Mouse (Mus musculus) cerebellum, adult 18-20 months (tissue): ENCODE data around the gene St3gal5.
"Not testable (repeated sequence)": the region's sequence is repeated elsewhere in the genome, so short reads cannot be mapped to it uniquely, and the experiment has no call there.

Source experiments
- DNase-seq, 2 experiments: peaks; one replicate each; pipeline ENCODE4 v3.0.0; 2021

The St3gal5 gene

DNA sequence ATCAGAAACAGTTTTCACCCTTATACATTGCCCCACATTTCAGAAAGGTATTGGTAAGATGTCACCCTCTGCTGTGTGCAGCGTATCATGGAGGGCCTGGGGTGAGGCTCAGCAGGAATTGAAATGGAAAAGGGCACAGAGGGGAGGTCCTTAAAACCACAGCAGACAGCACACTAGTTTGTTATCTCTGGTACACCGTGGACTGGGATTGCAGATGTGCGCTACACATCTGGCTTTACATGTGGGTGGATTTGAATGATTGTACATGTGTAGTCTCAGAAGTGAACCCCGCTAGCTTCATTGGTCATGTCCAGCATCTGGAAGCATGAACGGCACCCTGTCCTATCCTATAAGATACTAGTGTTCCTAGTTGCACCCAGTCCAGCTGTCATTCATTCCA is 38.6 kb downstream of the St3gal5 start:
- no peak for DNase-seq

DNA sequence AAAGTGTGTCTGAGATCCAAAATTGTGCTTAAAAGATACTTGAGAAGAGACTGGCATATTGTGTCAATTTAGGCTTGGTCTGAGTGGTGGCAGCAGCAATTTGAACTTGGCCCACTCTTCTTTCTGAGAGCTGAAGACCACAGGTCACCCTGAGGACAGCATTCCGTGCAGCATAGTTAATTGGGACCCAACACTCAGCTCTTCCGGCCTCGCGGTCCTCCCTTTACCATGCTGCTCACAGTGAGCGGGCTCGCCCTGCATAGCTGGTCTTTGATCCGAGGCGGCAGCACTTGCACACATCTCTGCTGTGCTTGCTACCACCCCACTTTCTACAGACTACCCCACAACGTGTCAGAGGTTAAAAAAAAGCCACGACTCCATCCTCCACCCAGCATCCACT is 39.2 kb downstream of the St3gal5 start:
- no peak for DNase-seq

DNA sequence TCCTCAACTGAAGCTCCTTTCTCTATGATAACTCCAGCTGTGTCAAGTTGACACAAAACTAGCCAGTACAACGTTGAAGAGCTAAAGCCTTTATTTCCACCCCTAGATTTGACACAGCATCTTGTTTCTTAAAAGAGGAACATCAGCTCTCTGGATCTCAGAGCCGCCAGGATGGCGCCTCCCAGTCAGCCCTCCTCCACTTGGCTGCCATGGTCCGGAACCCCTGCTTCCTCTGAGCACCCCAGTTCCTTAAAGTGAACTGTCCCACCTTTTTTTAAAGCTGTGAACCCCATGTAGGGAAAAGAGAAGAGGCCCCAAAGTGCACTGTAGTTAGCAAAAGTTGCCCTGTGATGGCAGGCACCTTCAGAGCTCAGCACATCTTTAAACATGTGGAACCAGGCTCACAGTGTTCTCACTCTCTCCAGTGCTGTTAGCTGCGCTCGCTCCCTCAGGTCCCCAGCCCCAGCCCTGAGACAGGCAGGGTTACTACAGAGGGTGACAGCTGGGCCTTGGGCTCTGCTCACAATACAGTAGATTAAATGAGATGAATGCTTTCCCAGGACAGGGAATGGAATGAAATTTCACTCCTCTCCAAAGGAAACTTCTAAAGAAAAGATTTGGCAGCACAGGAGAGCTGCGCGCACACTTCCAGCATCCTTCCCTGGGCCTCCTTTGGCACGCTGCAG is 42.3 kb downstream of the St3gal5 start:
- no peak for DNase-seq

DNA sequence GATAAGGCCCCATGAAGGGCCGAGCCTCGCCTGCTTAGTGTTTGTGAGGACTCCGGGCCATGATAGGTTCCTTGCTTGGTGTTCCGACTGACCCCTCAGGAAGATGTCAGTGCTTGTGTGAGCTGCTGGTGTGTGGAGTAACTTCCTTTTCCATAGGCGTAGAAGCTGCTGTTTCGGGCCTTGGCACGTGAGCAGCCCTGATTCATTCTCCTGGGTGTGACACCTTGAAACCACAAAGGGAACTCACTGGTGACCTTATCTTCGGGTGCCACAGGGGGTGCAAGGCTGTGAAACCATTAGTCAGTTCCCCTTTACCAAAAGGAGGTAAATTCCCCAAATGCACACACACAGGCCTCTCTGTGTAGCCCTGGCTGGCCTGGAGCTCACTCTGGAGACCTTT is 43.0 kb downstream of the St3gal5 start:
- no peak for DNase-seq

DNA sequence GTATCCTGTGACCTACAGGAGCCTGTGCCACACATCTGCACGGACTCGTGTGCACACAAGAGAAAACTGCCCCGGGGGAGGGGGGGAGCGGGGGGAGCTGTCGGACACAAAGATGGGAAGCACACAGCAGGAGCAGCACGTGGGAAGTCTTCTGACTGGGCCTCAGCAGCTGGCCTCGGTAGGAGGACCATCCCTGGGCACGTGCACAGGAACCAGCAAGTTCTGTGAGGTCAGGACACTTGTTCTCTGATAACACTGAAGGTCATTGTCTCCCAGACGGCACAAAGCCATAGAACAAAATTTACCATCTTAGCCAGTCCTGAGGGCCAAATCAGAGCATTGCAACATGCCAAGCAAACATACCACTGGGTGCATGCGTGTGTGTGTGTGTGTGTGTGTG is 43.8 kb downstream of the St3gal5 start:
- DNase-seq, result no peak

DNA sequence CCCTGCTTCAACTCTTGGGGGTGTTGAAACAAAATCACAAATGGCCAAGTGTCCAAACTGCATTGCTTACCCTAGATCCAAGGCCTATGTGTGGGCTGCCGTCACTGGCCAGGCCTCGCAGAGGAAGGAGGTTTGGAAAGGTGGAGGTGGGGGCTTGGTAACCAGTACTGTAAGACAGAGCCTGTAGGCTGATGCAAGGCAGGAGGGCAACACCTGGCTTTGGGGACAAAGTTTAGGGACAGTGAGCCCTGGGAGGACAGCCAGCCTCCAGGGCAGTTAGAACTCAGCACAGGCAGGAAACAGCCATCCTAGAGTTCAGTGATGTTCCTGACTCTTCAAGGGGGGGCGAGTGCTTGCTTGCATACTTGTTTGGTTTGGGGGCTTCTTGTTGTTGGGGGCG is 45.2 kb downstream of the St3gal5 start:
- DNase-seq, result no peak

DNA sequence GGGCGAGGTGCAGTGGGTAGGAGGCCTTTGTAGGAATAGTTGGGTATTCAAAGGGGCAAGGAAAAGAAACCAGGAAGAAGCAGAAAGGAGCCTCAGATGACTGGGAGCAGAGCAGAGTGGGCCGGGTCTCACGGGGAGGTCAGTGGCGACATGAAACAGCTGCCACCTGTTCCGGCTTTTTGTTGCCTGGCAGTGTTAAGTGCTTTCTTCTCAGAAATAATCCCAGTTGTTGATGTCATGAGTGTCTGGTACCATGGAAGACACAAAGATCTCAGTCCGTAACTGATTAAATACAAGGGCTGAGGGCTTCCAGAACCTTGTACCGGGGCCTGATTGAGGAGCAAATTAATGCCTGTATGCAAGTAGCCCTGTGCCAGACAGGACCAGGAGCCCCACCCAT is 47.0 kb downstream of the St3gal5 start:
- no peak for DNase-seq

DNA sequence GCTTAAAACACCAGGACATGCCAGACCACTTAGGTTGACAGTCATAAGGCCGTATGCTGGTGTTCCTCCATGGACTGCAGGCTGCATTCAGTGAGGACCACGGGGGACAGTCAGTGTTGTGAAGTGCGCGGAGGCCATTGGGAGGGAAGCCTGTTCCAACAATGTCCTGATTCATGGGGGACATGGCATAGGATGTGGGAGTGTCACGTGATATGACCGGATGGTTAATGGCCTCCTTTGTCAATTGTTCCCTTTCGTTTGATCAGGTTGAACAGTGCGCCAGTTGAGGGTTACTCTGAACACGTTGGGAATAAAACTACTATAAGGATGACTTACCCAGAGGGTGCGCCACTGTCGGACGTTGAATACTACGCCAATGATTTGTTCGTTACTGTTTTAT is 49.4 kb downstream of the St3gal5 start:
- no peak for DNase-seq

DNA sequence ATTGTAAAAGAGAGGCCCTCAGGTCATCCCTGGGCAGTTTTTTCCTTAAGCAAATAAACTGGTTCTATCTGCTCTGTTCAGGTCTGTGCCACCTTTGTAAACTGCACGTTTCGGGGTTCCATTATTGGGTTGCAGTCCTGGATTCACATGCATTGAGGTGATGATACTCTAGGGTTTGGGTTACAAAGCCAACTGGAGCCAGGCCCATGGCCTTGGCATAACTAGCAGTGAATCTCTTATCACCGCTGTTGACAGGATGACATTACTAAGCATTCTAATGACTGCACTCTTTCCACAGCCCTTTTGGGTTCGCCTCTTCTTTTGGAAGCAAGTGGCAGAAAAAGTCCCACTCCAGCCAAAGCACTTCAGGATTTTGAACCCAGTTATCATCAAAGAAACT is 51.3 kb downstream of the St3gal5 start:
- DNase-seq, result no peak

DNA sequence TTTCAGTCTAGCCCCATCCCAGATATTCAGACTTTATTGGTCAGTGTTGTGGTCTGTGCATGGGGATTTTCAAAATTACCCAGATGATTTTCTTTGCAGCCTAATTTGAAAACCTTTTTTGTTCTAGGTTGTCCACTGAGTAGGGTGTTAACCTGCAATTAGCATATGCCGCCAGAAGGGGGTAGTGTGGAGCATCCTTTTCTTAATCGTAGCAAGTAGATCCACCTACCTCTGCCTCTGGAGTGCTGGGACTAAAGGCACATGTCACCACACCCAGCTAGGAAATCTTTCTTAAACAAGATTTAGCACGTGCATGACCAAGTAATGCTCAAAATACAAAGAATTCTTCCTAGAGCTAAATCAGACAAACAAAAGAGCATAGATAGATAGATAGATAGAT is 52.4 kb downstream of the St3gal5 start:
- DNase-seq, result no peak

DNA sequence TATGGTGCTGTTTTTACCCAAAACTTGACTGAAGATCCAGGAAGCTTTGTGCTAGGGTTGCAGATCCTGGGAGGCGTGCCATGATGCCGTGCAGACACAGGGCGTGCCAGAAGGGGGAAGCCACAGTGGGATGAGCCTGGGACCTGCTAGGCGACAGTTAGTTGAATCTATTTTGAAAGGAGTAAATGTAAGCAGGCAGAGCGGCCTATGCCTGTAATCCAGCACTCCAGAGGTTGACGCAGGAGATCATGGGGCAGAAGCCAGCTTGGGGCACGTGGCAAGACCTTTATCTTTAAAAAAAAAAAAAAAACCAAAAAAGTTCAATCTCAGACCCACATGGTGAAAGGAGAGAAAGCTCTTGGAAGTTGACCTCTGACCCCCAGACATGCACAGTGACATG is 55.3 kb downstream of the St3gal5 start:
- no peak for DNase-seq

DNA sequence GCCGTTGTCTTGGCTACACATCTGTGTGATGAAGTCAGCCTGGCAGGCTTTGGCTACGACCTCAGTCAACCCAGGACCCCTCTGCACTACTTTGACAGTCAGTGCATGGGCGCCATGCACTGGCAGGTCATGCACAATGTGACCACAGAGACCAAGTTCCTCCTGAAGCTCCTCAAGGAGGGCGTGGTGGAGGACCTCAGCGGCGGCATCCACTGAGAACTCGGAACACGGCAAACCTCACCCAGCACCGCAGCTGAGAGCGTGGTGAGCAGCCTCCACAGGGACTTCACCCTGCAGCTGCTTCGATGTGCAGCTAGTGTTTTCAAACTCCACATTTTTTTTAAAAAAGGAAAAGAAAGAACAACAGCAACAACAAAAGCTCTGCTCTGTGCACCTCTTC is 56.1 kb downstream of the St3gal5 start:
- no peak for DNase-seq

DNA sequence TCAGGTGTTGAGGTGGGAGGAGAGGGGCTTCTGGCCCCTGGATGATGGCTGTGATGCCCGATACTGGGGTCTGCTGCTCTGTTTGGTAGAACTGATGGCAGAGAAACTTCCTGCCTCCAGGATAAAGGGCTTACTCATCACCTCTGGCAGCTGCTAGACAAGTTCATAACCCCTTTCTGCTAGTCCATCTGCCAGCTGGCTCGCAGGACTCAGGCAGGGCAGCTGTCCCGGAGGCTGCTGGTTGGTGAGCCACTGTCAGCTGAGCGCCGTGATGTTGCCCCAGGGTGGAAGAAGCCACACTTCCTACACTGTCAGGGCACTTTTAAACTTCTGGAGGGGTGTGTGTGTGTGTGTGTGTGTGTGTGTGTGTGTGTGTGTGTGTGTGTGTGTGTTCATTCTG is 56.6 kb downstream of the St3gal5 start:
- DNase-seq, result not testable (repeated sequence)

DNA sequence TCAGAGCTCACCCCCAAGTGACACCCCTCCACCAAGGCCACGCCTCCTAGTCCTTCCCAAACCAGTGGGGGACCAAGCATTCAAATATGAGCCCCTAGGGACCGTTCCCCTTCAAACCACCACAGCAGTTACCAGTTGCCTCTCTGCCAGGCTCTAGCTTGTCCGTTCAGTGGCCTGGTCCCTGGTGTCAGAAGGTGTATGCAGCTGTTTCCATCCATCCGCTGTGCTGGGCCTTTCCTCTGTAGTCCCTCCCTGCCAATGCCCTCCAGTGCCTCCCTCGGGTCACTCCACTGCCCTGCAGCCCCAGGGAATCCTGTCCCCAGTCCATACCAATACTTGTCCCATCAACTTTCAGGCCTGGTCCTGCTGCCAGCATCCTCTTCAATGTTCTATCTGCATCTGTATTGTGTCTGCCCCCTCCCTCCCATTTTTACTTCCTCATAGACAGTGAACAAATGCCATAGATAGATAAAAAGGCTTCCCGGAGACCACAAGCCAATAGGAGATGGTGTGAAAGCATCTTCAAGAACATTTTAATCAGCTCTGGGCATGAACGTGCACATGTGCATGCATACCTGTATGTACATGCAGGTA is 57.6 kb downstream of the St3gal5 start:
- DNase-seq, result no peak

DNA sequence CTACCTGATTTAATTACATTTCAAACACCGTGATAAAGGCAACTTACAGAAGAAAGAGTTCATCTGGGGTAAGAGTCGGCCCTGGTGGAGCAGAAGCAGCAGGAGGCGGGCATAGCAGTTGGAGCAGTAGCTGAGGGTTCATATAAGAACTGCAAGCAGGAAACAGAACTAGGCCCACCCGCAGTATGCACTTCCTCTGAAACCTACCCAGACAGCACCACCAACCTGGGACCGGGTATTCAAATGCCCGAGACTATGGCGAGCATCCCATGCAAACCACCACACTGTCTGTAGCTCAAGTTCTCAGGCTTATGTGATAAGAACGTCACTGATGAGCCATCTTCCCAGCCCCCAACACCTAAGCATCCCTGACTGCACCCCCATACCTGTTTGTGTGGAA is 58.3 kb downstream of the St3gal5 start:
- DNase-seq, result no peak

DNA sequence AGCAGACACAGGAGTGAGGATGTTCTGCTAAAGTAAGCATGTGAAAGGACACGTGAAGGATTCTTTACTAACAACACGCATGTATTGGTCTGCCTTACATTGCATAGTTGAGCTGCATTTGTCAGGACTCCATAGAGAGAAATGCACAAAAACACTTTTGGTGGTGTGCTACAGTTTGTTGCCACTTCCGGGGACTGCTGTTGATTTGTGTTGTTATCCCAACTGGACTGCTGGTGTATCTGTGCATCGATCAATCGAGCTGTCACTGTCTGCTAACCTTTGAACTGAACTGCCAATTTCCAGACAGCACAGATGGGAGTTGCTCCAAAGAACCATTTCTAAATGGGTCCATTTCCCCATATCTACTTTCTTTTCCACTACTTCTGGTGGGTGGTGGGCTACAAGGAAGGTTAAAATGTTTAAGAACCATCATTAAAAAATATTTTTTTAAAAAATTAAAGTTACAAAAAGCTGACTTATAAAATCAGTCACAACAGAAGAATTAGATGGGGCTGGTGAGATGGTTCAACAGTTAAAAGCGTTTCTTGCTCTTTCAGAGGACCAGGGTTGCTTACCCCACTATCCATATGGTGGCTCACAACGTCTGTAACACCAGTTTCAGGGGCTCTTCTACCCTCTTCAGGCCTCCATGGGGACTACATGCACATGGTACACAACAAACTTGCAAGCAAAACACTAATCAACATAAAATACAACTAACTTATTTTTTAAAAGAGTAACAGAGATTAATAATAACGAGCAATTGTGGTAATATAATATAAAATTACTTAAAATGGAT is 61.8 kb downstream of the St3gal5 start:
- no peak for DNase-seq

DNA sequence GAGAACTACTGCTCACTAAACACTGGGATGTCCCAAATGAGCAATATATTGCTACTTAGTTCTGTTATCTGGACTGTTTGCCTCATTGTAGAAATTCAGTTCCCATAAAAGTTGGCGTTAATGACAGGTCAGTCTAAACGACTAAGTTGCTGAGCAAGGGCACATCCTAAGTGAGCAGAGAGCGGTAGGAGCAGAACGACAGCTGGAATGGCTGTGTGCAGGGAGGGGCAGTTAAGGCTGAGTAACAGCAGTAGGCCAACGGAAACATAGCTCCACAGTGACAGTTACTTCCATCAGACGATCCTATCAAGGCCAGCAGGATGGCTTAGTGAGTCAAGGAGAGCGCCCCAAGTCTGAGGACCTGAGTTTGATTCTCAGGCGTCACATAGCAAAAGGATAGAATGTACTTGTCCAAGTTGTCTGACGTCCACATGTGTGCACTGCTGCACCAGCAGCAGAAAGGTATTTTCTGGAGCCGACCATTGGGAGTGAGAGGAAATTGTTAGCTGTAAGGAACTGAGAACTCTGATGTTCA is 62.5 kb downstream of the St3gal5 start:
- no peak for DNase-seq

DNA sequence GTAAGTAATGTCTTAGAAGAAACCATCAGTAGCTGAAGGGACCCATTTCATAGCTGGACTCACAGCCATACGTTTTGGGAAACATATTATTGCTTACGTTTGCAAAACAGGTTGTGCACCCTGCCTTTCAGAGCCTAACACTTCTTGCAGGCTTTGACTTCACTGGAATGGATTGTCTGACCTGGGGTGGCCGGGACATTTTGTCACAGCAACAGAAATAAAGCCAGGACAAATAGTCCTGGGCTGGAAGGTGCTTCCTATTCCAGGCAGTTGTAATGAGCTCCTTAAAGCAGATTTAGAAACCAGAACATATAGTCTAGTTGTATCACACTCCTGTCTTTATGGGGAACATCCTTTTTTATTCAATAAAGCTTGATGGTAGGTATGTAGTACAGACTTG is 63.6 kb downstream of the St3gal5 start:
- DNase-seq, result no peak

DNA sequence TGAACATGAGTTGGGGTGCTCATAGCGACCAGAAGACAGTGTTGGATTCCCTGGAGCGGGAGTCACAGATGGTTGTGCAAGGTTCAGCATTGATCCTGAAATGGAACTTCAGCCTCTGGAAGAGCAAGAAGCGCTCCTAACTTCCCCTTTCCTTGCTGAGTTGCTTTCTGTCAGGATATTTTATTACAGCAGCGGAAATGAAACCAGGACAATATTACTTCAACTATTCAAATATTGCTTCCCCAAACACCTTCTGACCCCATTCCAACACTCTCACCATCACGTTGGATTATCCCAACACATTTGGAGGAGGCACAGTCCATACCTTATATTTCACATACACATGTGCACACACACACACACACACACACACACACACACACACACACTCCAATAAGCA is 64.4 kb downstream of the St3gal5 start:
- DNase-seq, result no peak

DNA sequence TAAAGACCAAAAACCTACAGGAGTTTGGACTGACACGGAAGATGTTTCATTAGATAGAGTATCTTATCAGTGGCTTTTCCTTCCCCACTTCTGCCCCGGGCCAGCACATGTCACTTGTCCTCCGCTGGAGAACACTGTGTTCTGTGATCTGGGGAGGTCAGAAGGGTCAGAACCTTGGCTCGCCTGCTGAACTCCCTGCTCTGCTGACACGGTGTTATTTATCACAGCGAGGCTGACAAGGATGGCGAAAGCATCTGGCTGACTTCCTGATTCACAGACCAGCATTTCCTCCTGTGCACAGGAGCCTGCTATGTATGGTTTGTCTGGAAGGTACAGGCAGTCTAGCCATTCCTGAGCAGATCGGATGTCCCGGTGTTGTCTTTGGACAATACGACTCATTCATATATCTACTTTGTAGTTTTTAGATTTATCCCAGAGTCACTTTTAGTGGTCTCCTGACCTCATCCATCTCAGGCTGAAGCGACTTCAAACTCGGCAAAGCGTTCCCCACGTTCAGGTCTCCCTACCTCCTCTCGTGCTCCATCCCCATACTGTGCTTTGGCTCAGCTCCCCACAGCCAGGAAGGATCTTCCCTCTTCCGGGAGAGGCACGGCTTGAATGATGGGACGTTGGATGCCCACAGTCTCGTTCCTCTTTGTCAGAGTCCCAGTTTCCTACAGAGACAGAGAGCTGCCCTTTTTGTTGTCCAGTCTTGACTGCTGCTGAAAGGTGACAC is 64.9 kb downstream of the St3gal5 start:
- DNase-seq, result no peak

DNA sequence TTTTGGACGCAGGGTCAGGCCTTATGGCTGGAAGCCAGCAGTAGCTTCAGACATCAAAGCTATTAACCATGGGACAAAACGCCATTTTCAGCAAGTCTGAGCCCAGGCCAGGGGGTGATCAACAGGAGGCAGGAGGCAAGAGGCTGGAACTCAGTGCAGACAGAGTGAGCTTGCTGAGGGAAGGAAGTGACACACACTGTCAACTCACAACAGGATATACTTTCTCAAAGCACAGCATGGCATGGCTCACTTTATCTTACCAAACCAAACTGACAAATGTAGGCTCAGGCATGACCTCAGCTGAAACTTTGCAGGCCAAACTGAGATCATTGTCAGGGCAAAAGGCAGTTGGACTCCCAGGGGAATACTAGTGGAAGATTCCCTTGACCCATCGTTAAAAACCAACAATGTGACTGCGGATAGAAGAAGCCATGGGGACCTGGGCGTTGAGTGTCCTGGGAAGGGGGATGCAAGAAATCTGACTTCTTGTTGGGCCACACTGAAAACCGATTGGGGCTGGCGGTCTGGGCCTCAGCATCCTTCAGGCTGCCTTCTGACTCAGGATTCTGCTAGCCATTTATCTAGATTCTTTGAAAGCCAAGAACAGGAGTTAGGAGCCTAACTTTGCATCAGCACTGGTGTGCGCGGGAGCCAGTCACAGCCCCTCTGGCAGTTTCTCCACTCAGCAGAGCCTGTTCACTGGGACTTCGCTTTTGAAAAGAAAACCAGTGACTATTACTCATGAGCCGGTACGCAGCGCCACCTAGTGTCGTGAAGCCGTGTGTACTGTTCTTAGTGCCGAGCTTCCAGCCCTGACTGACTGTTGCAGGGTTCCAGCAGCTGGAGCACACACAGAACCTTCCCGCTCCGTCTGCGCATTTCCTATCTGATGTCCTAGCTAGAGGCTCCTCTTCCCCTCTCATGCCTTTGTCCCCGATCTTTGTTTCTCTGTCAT is 67.2 kb downstream of the St3gal5 start:
- peak; percentile 80 to 92 for DNase-seq

DNA sequence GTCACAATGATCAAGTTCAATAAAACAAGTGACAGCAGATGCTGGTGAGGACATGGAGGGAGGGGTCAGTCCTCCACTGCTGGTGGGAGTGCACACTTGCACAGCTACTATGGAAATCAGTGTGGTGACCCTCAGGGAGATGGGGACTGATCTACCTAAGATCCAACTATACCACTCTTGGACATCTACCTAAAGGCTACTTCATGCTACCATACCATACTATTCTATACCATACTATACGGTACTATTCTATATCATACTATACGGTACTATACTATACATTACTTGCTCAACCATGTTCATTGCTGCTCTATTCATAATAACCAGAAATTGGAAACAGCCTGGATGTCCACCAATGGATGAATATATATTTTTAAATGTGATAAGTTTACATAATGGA is 68.5 kb downstream of the St3gal5 start:
- DNase-seq, result no peak
